Mouse (Mus musculus) hindbrain, embryonic 11.5 days (tissue): ENCODE data around the gene Fuca1. TPM values are rescaled to one million over a fixed set of nuclear protein-coding genes. Genes with fewer than 3 reads are reported as not detected.
"Not testable (repeated sequence)": the region's sequence is repeated elsewhere in the genome, so short reads cannot be mapped to it uniquely, and the experiment has no call there.

Source experiments
- ATAC-seq: fragments of 200-750 bp; cut with Nextera tagmentation; 2 replicates; pipeline ENCODE4 v1.8.0; 2017; ENCODE audit warnings: mild to moderate bottlenecking, moderate TSS enrichment, moderate library complexity; ENCODE audit not compliant: low FRiP score
- DNase-seq: peaks from one replicate; pipeline ENCODE4 v3.0.0-alpha.2; 2015; ENCODE audit warnings: low spot score
- H3K27ac ChIP-seq: fragments of 300-500 bp; sonication (generic); 2 replicates; pipeline ENCODE4 v1.5.1; 2014; ENCODE audit warnings: mild to moderate bottlenecking, low read depth, low read length
- H3K27me3 ChIP-seq: fragments of 300-500 bp; sonication (generic); 2 replicates; pipeline ENCODE4 v1.6.1; 2014; ENCODE audit warnings: mild to moderate bottlenecking, low read length, moderate library complexity, mixed read lengths; ENCODE audit not compliant: control insufficient read depth, insufficient read depth
- H3K36me3 ChIP-seq: fragments of 300-500 bp; sonication (generic); 2 replicates; pipeline ENCODE4 v1.6.1; 2014; ENCODE audit warnings: mild to moderate bottlenecking, low read length, moderate library complexity, mixed read lengths; ENCODE audit not compliant: control insufficient read depth, insufficient read depth
- H3K4me1 ChIP-seq: fragments of 300-500 bp; sonication (generic); replicated peaks from 2 replicates; pipeline ENCODE4 v1.6.1; 2014; ENCODE audit warnings: low read length, mixed read lengths; ENCODE audit not compliant: control insufficient read depth, insufficient read depth
- H3K4me2 ChIP-seq: fragments of 300-500 bp; sonication (generic); replicated peaks from 2 replicates; pipeline ENCODE4 v1.6.1; 2014; ENCODE audit warnings: mild to moderate bottlenecking, low read depth, low read length
- H3K4me3 ChIP-seq: fragments of 300-500 bp; sonication (generic); 2 replicates; pipeline ENCODE4 v1.5.1; 2014; ENCODE audit warnings: low read depth, low read length
- H3K9ac ChIP-seq: fragments of 300-500 bp; sonication (generic); 2 replicates; pipeline ENCODE4 v1.6.1; 2014; ENCODE audit warnings: low read depth, low read length
- H3K9me3 ChIP-seq: fragments of 300-500 bp; sonication (generic); 2 replicates; pipeline ENCODE4 v1.6.1; 2016; ENCODE audit warnings: low read length; ENCODE audit not compliant: control insufficient read depth
- WGBS: fragments of 180-500 bp; shearing (Covaris S2); extraction: QIAGEN DNeasy Blood & Tissue Kit; methylation state at CpG from one replicate; pipeline ENCODE4 v1.1.7; 2014; 5-methylcytosine and 5-hydroxymethylcytosine counted together
- polyA plus RNA-seq: library from polyadenylated mRNA; unstranded; fragments of >200 nt; fragmentation: Nextera tagmentation; extraction: Ambion mirVana; gene quantifications from 2 replicates; pipeline ENCODE4 v1.2.1, GENCODE M21; 2014

The Fuca1 gene
- polyA plus RNA-seq, 1 experiment from 2014 or later = 50.4 TPM

GRCm38 (mm10) chr4:135968271-135968869 lies 47.8 kb downstream of the Fuca1 start:
- ATAC-seq = no peak
- no peak for DNase-seq
- Histone ChIP-seq H3K27ac (no peak overlapping the region), H3K4me2 (no peak overlapping the region), H3K9me3 (no peaks in the 10 kb centered on the region), H3K36me3 (peaks cover 27% of the 10 kb centered on the region), H3K27me3 (no peaks in the 10 kb centered on the region), H3K4me3 (no peak overlapping the region), H3K9ac (no peak overlapping the region), H3K4me1 (peaks cover 7% of the 10 kb centered on the region; the same call in 1 of the 2 replicates)
- 71% methylated on average over 19 of the region's 19 CpGs for WGBS

GRCm38 (mm10) chr4:135969070-135969750 lies 48.7 kb downstream of the Fuca1 start:
- H3K4me2 ChIP-seq = no peak overlapping the region
- ATAC-seq (no peak), DNase-seq (no peak)
- H3K36me3 ChIP-seq = peaks cover 27% of the 10 kb centered on the region
- H3K4me1 ChIP-seq = peaks cover 7% of the 10 kb centered on the region; the same call in 1 of the 2 replicates
- no peaks in the 10 kb centered on the region for H3K27me3 ChIP-seq
- no peaks in the 10 kb centered on the region for H3K9me3 ChIP-seq
- H3K4me3 ChIP-seq = no peak overlapping the region
- H3K9ac ChIP-seq = no peak overlapping the region
- WGBS = 84% methylated on average over 13 of the region's 13 CpGs
- H3K27ac ChIP-seq = no peak overlapping the region

- no peak overlapping the region for H3K4me3 ChIP-seq
- peaks cover 4% of the 10 kb centered on the region; the same call in 1 of the 2 replicates for H3K4me1 ChIP-seq
- DNase-seq = no peak
- H3K9ac ChIP-seq = no peak overlapping the region
- WGBS = 93% methylated on average over 11 of the region's 11 CpGs
- no peak overlapping the region for H3K27ac ChIP-seq
- peaks cover 27% of the 10 kb centered on the region for H3K36me3 ChIP-seq
- H3K4me2 ChIP-seq = no peak overlapping the region
- no peaks in the 10 kb centered on the region for H3K9me3 ChIP-seq
- H3K27me3 ChIP-seq = no peaks in the 10 kb centered on the region
- ATAC-seq = no peak
These were observed 50.0 kb downstream of the Fuca1 start for GRCm38 (mm10) chr4:135970585-135970984.

- ATAC-seq = peak; percentile 73
- Histone ChIP-seq H3K4me3 (peak overlapping the region; percentile 96), H3K27ac (peak overlapping the region; percentile 39; the same call in 1 of the 2 replicates), H3K9me3 (no peaks in the 10 kb centered on the region), H3K9ac (peak overlapping the region; percentile 92), H3K36me3 (peaks cover 29% of the 10 kb centered on the region), H3K4me1 (peaks cover 4% of the 10 kb centered on the region; the same call in 1 of the 2 replicates), H3K27me3 (no peaks in the 10 kb centered on the region), H3K4me2 (peak overlapping the region; percentile 96)
- WGBS = 1% methylated on average over 34 of the region's 35 CpGs
- no peak for DNase-seq
These were observed 51.4 kb downstream of the Fuca1 start for GRCm38 (mm10) chr4:135971805-135972555.

GRCm38 (mm10) chr4:135972556-135972906 lies 52.0 kb downstream of the Fuca1 start, which contains the start of gene Lypla2:
Gene Lypla2, minus strand, starts transcription at chr4:135972626.
- peak within 1 kb of the TSS; percentile 39; the same call in 1 of the 2 replicates for H3K27ac ChIP-seq
- peaks cover 4% of the 10 kb centered on the region; the same call in 1 of the 2 replicates for H3K4me1 ChIP-seq
- 2% methylated on average over 18 of the region's 19 CpGs for WGBS
- peak within 1 kb of the TSS; percentile 96 for H3K4me2 ChIP-seq
- H3K36me3 ChIP-seq = peaks cover 24% of the 10 kb centered on the region
- H3K4me3 ChIP-seq = peak within 1 kb of the TSS; percentile 96
- H3K27me3 ChIP-seq = no peaks in the 10 kb centered on the region
- peak within 1 kb of the TSS; percentile 92 for H3K9ac ChIP-seq
- peak; percentile 78 for ATAC-seq
- no peaks in the 10 kb centered on the region for H3K9me3 ChIP-seq
- DNase-seq = peak; percentile 83

GRCm38 (mm10) chr4:135972911-135973811 lies 52.6 kb downstream of the Fuca1 start:
- H3K36me3 ChIP-seq = peaks cover 21% of the 10 kb centered on the region

GRCm38 (mm10) chr4:135976146-135976545 lies 55.6 kb downstream of the Fuca1 start:
- H3K4me1 ChIP-seq = peaks cover 4% of the 10 kb centered on the region; the same call in 1 of the 2 replicates
- H3K36me3 ChIP-seq = 0 out of 2 replicates have a peak, but pooled peaks cover 5% of the 10 kb centered on the region
- ATAC-seq = no peak
- H3K9ac ChIP-seq = no peak overlapping the region
- no peaks in the 10 kb centered on the region for H3K27me3 ChIP-seq
- no peak overlapping the region for H3K27ac ChIP-seq
- H3K9me3 ChIP-seq = no peaks in the 10 kb centered on the region
- DNase-seq = no peak
- H3K4me2 ChIP-seq = no peak overlapping the region
- no peak overlapping the region for H3K4me3 ChIP-seq
- WGBS = 88% methylated on average over 12 of the region's 12 CpGs

More at GRCm38 (mm10) chr4:135972911-135973811, 52.6 kb downstream of the Fuca1 start:
- ATAC-seq = no peak
- Histone ChIP-seq H3K27me3 (no peaks in the 10 kb centered on the region), H3K4me2 (peak overlapping the region; percentile 96), H3K27ac (no peak overlapping the region), H3K4me1 (peaks cover 4% of the 10 kb centered on the region; the same call in 1 of the 2 replicates), H3K4me3 (peak overlapping the region; percentile 96), H3K9ac (peak overlapping the region; percentile 92; the same call in 1 of the 2 replicates), H3K9me3 (no peaks in the 10 kb centered on the region)
- WGBS = 79% methylated on average over 13 of the region's 13 CpGs
- no peak for DNase-seq

GRCm38 (mm10) chr4:135980223-135980622 lies 59.7 kb downstream of the Fuca1 start:
- not testable (repeated sequence) for H3K27ac ChIP-seq, H3K36me3 ChIP-seq, H3K9me3 ChIP-seq, DNase-seq, H3K4me3 ChIP-seq, H3K4me2 ChIP-seq, H3K9ac ChIP-seq, H3K27me3 ChIP-seq, H3K4me1 ChIP-seq, ATAC-seq
- 93% methylated on average over 5 of the region's 5 CpGs for WGBS
